Mouse (Mus musculus): ENCODE data around the gene Olfr1290.

The Olfr1290 gene

GRCm38 (mm10) chr2:111493729-111494128 lies at the start of gene Olfr1290:
Gene Olfr1290, minus strand, starts transcription at chr2:111493829.
- DNase-seq (ENCODE audit: low read depth in 1 of 2, low spot score in 2 of 2), result no peak

- DNase-seq (ENCODE audit: low read depth in 1 of 2, low spot score in 2 of 2), result no peak
These were observed 46.6 kb upstream of the Olfr1290 start, which contains the start of gene Olfr1294 for GRCm38 (mm10) chr2:111540191-111540590. Gene Olfr1294, minus strand, starts transcription at chr2:111540291.

GRCm38 (mm10) chr2:111524903-111525302 lies 31.3 kb upstream of the Olfr1290 start, which contains the start of gene Olfr1293-ps:
Gene Olfr1293-ps, plus strand, starts transcription at chr2:111525203.
- DNase-seq (ENCODE audit: low read depth in 1 of 2, low spot score in 2 of 2), result no peak

GRCm38 (mm10) chr2:111517451-111517850 lies 23.8 kb upstream of the Olfr1290 start:
- no peak for DNase-seq (ENCODE audit: low read depth in 1 of 2, low spot score in 2 of 2)

GRCm38 (mm10) chr2:111496880-111497279 lies 3.3 kb upstream of the Olfr1290 start, which contains the start of gene Olfr1291-ps1:
Gene Olfr1291-ps1, plus strand, starts transcription at chr2:111497180.
- no peak for DNase-seq (ENCODE audit: low read depth in 1 of 2, low spot score in 2 of 2)

GRCm38 (mm10) chr2:111480519-111480918 lies 13.1 kb downstream of the Olfr1290 start, which contains the start of gene Olfr1289:
Gene Olfr1289, plus strand, starts transcription at chr2:111480819.
- DNase-seq (ENCODE audit: low read depth in 1 of 2, low spot score in 2 of 2), result no peak

GRCm38 (mm10) chr2:111473801-111474200 lies 19.8 kb downstream of the Olfr1290 start, which contains the start of gene Olfr1288:
Gene Olfr1288, plus strand, starts transcription at chr2:111474101.
- DNase-seq (ENCODE audit: low read depth in 1 of 2, low spot score in 2 of 2), result no peak

- DNase-seq (ENCODE audit: low read depth in 1 of 2, low spot score in 2 of 2), result no peak
These were observed 44.8 kb downstream of the Olfr1290 start, which contains the start of gene Olfr1287 for GRCm38 (mm10) chr2:111448842-111449241. Gene Olfr1287, plus strand, starts transcription at chr2:111449142.

Data from monocyte, adult 2 months (primary cell).